In the genomic region with DNA sequence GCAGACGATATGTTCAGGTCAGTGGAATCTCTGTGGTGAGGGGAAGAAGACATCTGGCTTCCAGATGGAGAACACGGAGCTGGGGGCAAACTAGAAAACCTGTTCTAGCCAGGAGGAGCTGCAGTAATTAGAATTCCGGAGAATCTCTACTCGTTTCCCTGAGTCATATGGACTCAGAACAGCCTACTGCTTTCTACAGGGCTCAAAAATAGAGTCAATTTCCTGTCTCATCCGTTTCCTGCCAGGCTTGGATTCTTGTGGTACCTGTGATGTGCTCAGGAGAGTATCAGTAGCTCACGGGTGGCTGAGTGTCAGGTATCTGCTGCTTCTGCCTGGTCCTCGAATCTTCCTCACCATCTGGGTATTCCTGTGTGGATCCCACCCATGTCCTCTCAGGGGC, we compare ENCODE assay signal across 39 mouse cellular contexts. TPM values are rescaled to one million over a fixed set of nuclear protein-coding genes. Genes with fewer than 3 reads are reported as not detected.
A peak's percentile ranks its signal among the peaks of the same experiment; 100 is the strongest.
DNase-seq lines count a peak whose midpoint lies in the region; ATAC-seq and TF ChIP-seq lines count a peak whose summit lies in the region.
"Had no signal": no experiment of that assay in that cellular context is flagged by ENCODE, and none has a peak within 500 bp of the region (broad histone marks: within the 10 kb centered on the region; RNA-seq: fewer than 3 reads in every experiment).

No protein-coding gene starts in this region.

- no peaks in the 10 kb centered on the region for H3K36me3 ChIP-seq in hindbrain, embryonic 13.5 days
- H3K36me3 ChIP-seq: heart, embryonic 13.5 days; hindbrain, embryonic 15.5 days; kidney, embryonic 15.5 days; limb, embryonic 13.5 days; lung, embryonic 15.5 days; midbrain, embryonic 13.5 days; neural tube, embryonic 15.5 days had no signal

- no peak for TF ChIP-seq CTCF in embryonic fibroblast, embryonic 13.5 days (IDR thresholded peaks at IDR 0.05; ENCODE audit: borderline replicate concordance, insufficient read depth, low read length)

- no peak for TF ChIP-seq POLR2A in embryonic fibroblast, embryonic 13.5 days (IDR thresholded peaks at IDR 0.05; ENCODE audit: low read depth, low read length)

- peak overlapping the region; percentile 15; the same call in 1 of the 2 replicates for H3K27ac ChIP-seq in embryonic fibroblast, embryonic 13.5 days (ENCODE audit: insufficient read depth, low read length)
- H3K27ac ChIP-seq in hindbrain, embryonic 13.5 days = no peak overlapping the region
- H3K27ac ChIP-seq: heart, embryonic 13.5 days; hindbrain, embryonic 15.5 days; kidney, embryonic 15.5 days; limb, embryonic 13.5 days; lung, embryonic 15.5 days; midbrain, embryonic 13.5 days; neural tube, embryonic 15.5 days had no signal

- no peak overlapping the region for H3K4me2 ChIP-seq in hindbrain, embryonic 13.5 days
- H3K4me2 ChIP-seq: heart, embryonic 13.5 days; hindbrain, embryonic 15.5 days; kidney, embryonic 15.5 days; limb, embryonic 13.5 days; liver, embryonic 11.5 days; lung, embryonic 15.5 days; midbrain, embryonic 13.5 days; neural tube, embryonic 15.5 days had no signal

- intact Hi-C loops in gastrocnemius, postnatal 36 days (cut with DNase I) = no loop called here

- no peak for DNase-seq in frontal cortex, postnatal 10 days (ENCODE audit: low spot score in 2 of 2)
- peak; percentile 60 for DNase-seq in right cerebral cortex, postnatal 25 days
- no peak for DNase-seq in right cerebral cortex, postnatal 14 days
- DNase-seq in gastrocnemius, postnatal 36 days = no peak
- DNase-seq: adrenal gland, adult 2 months; adrenal gland, postnatal 36 days; cerebellum, adult 8-10 months; cerebellum, postnatal 36 days; heart, postnatal 10 days; kidney, adult 18-20 months; kidney, postnatal 25 days; layer of hippocampus, postnatal 36 days; lung, postnatal 4 days had no signal

- no peak overlapping the region for H3K4me3 ChIP-seq in embryonic fibroblast, embryonic 13.5 days (ENCODE audit: insufficient read depth, low read length)
- no peak overlapping the region for H3K4me3 ChIP-seq in hindbrain, embryonic 13.5 days
- H3K4me3 ChIP-seq: heart, embryonic 13.5 days; hindbrain, embryonic 15.5 days; kidney, embryonic 15.5 days; limb, embryonic 13.5 days; lung, embryonic 15.5 days; megakaryocyte, embryonic 14.5 days; midbrain, embryonic 13.5 days; neural tube, embryonic 15.5 days had no signal

- peaks cover 6% of the 10 kb centered on the region; the same call in 1 of the 2 replicates for H3K27me3 ChIP-seq in hindbrain, embryonic 13.5 days
- H3K27me3 ChIP-seq: hindbrain, embryonic 15.5 days; lung, embryonic 15.5 days; neural tube, embryonic 15.5 days had no signal

- WGBS in hindbrain, embryonic 13.5 days = 72% methylated on average over 7 of the region's 7 CpGs

- ATAC-seq in frontal cortex, adult (ENCODE audit: low TSS enrichment) = peak; percentile 79
- ATAC-seq in hindbrain, embryonic 13.5 days (ENCODE audit: low FRiP score) = no peak
- ATAC-seq: activated CD4-positive, CD25-positive, alpha-beta regulatory T cell, adult 4 months; CD4-positive, CD25-positive, alpha-beta regulatory T cell, adult 4 months; forebrain, embryonic 14.5 days; inflammation-experienced regulatory T-cells, adult 6 months; midbrain, embryonic 13.5 days had no signal

- H3K4me1 ChIP-seq in embryonic fibroblast, embryonic 13.5 days (ENCODE audit: control insufficient read depth, insufficient read depth, low read length) = no peaks in the 10 kb centered on the region
- H3K4me1 ChIP-seq in hindbrain, embryonic 13.5 days (replicated peaks) = peaks cover 4% of the 10 kb centered on the region
- H3K4me1 ChIP-seq: heart, embryonic 13.5 days; limb, embryonic 13.5 days; lung, embryonic 15.5 days; megakaryocyte, embryonic 14.5 days had no signal

- no peaks in the 10 kb centered on the region for H3K9me3 ChIP-seq in hindbrain, embryonic 13.5 days
- H3K9me3 ChIP-seq: heart, embryonic 13.5 days; hindbrain, embryonic 15.5 days; kidney, embryonic 15.5 days; lung, embryonic 15.5 days; midbrain, embryonic 13.5 days had no signal

- H3K9ac ChIP-seq in hindbrain, embryonic 13.5 days = no peak overlapping the region
- H3K9ac ChIP-seq: heart, embryonic 13.5 days; hindbrain, embryonic 15.5 days; kidney, embryonic 15.5 days; limb, embryonic 13.5 days; lung, embryonic 15.5 days; midbrain, embryonic 13.5 days; neural tube, embryonic 15.5 days had no signal

RNA-seq across cellular contexts. Expression of gene Tspan17, which starts 22.3 kb away (rescaled TPM):
- 29.9 and 44.7 TPM in 2 replicates for polyA plus RNA-seq in embryonic fibroblast, embryonic 13.5 days (2011; ENCODE audit: insufficient read length, low read depth, missing spikeins)
- 50.4 and 54.0 TPM in 2 replicates for polyA plus RNA-seq in hindbrain, embryonic 13.5 days (2015; fragmentation: Nextera tagmentation; extraction: Ambion mirVana)
- total RNA-seq in gastrocnemius, postnatal 36 days (2021) = 10 to 100 TPM; 16.3 to 23.4 TPM
- total RNA-seq: hematopoietic stem cell, adult 5-6 weeks had no signal

RNA-seq across cellular contexts. Expression of gene Eif4e1b, which starts 27.7 kb away (rescaled TPM):
- polyA plus RNA-seq in embryonic fibroblast, embryonic 13.5 days (2011; ENCODE audit: insufficient read length, low read depth, missing spikeins) = not detected in 2 replicates
- not detected in 2 replicates for polyA plus RNA-seq in hindbrain, embryonic 13.5 days (2015; fragmentation: Nextera tagmentation; extraction: Ambion mirVana)
- total RNA-seq in gastrocnemius, postnatal 36 days (2021) = not detected
- total RNA-seq: adrenal gland, adult 2 months; adrenal gland, postnatal 36 days; gastrocnemius, adult 8-10 months; heart, adult 8-10 months; heart, postnatal 10 days; hematopoietic stem cell, adult 5-6 weeks; layer of hippocampus, adult 18-20 months; layer of hippocampus, postnatal 36 days; left cerebral cortex, postnatal 25 days; monocyte, adult 5-6 weeks had no signal
- polyA plus RNA-seq: activated CD4-positive, CD25-positive, alpha-beta regulatory T cell, adult 4 months; adrenal gland, adult 2 months; CD4-positive, CD25-positive, alpha-beta regulatory T cell, adult 4 months; forebrain, embryonic 14.5 days; gonadal fat pad, adult 2 months; heart, embryonic 13.5 days; hindbrain, embryonic 15.5 days; inflammation-experienced regulatory T-cells, adult 6 months; kidney, embryonic 15.5 days; limb, embryonic 13.5 days; liver, embryonic 11.5 days; liver, embryonic 16.5 days; lung, embryonic 15.5 days; midbrain, embryonic 13.5 days; neural tube, embryonic 15.5 days; small intestine, adult 2 months; stomach, embryonic 14.5 days had no signal

RNA-seq across cellular contexts. Expression of gene Sncb, which starts 45.1 kb away (rescaled TPM):
- polyA plus RNA-seq in embryonic fibroblast, embryonic 13.5 days (2011; ENCODE audit: insufficient read length, low read depth, missing spikeins) = not detected in 2 replicates
- polyA plus RNA-seq in hindbrain, embryonic 13.5 days (2015; fragmentation: Nextera tagmentation; extraction: Ambion mirVana) = 18.7 and 20.8 TPM in 2 replicates
- not detected for total RNA-seq in gastrocnemius, postnatal 36 days (2021)
- total RNA-seq: heart, postnatal 10 days; hematopoietic stem cell, adult 5-6 weeks; monocyte, adult 5-6 weeks had no signal
- polyA plus RNA-seq: gonadal fat pad, adult 2 months; heart, embryonic 13.5 days; limb, embryonic 13.5 days; liver, embryonic 11.5 days; liver, embryonic 16.5 days had no signal

Comparison
In these comparisons a context has a peak if more than half of its experiments do, and no peak if none do; other contexts are left out.
1. RNA of gene Sncb, which starts 45.1 kb away (polyA plus RNA-seq): 18.7 to 20.8 TPM in hindbrain, embryonic 13.5 days; not detected in embryonic fibroblast, embryonic 13.5 days; every median in the first group is over 10 times any median in the second.